Comparison of ENCODE assay signal across 21 mouse cellular contexts in the genomic region with DNA sequence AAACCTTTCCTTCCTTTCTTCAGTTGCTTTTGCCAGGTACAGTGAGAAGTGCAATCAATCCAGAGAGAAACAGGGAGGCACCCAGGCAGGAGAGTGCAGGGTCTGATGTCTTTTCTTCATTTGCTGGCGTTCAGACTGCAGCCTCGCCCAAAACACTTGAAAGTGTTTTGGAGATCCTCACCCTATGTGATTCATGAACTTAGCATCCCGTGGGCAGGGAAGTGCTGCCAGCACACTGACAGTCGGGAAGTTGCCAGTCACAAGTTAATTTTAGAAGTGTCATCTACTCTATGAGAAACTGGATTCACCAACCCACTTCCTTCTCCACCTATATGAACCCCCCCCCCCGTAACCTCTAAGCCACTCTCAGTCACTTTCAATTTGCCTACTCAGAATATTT. TPM values are rescaled to one million over a fixed set of nuclear protein-coding genes. Genes with fewer than 3 reads are reported as not detected.
DNase-seq lines count a peak whose midpoint lies in the region; ATAC-seq and TF ChIP-seq lines count a peak whose summit lies in the region.
"Had no signal": no experiment of that assay in that cellular context is flagged by ENCODE, and none has a peak within 500 bp of the region (broad histone marks: within the 10 kb centered on the region; RNA-seq: fewer than 3 reads in every experiment).

No protein-coding gene starts in this region.

- H3K27ac ChIP-seq in gastrocnemius, adult 2 months, result peak overlapping the region; percentile 60; the same call in 1 of the 2 replicates
- H3K27ac ChIP-seq: hindbrain, embryonic 12.5 days; kidney, postnatal 0 days; layer of hippocampus, adult 2 months; limb, embryonic 13.5 days; liver, embryonic 15.5 days; neural tube, embryonic 13.5 days had no signal

- ATAC-seq in CD4-positive, CD25-positive, alpha-beta regulatory T cell, adult 4 months, result peak; percentile 54
- ATAC-seq: forebrain, embryonic 14.5 days; intestine, embryonic 16.5 days; midbrain, embryonic 16.5 days had no signal

- intact Hi-C loops in gastrocnemius, adult 2 months (cut with DNase I), result no loop called here
- intact Hi-C loops in left cerebral cortex, postnatal 10 days (cut with DNase I), result no loop called here

- no peak for TF ChIP-seq CTCF in gastrocnemius, adult 2 months (IDR thresholded peaks at IDR 0.05)

- DNase-seq in gastrocnemius, adult 2 months, result peak; percentile 70
- no peak for DNase-seq in gastrocnemius, postnatal 4 days (ENCODE audit: low spot score in 2 of 2)
- DNase-seq in left cerebral cortex, adult 18-20 months (ENCODE audit: low spot score in 2 of 2), result peak; percentile 9 to 34
- DNase-seq in left cerebral cortex, postnatal 10 days (ENCODE audit: extremely low spot score in 1 of 2, low spot score in 2 of 2), result no peak
- peak; percentile 53 for DNase-seq in fibroblast of lung, adult 2 months (ENCODE audit: low read depth)
- DNase-seq in cerebellum, adult 11-12 months, result no peak
- no peak for DNase-seq in embryo, embryonic 11 days
- DNase-seq: right cerebral cortex, postnatal 4 days; thymus, adult 2 months had no signal

- H3K4me3 ChIP-seq in gastrocnemius, adult 2 months, result no peak overlapping the region
- H3K4me3 ChIP-seq: hindbrain, embryonic 12.5 days; layer of hippocampus, adult 2 months; limb, embryonic 13.5 days; liver, embryonic 15.5 days; neural tube, embryonic 13.5 days had no signal

RNA-seq across cellular contexts. Expression of a gene that starts 4.5 kb away (rescaled TPM):
- total RNA-seq in gastrocnemius, adult 2 months (2021), result not detected
- under 1 TPM in 1 of 2 experiments, not detected in 1; 0.18 TPM for total RNA-seq in gastrocnemius, postnatal 4 days (2021)
- total RNA-seq in left cerebral cortex, adult 18-20 months (2021), result 1 to 10 TPM; 1.3 to 2.1 TPM
- total RNA-seq in left cerebral cortex, postnatal 10 days (2021), result 1 to 10 TPM; 6.7 to 8.2 TPM
- polyA plus RNA-seq in CD4-positive, CD25-positive, alpha-beta regulatory T cell, adult 4 months (2017; shearing (Covaris generic)), result not detected
- total RNA-seq: granulocyte monocyte progenitor cell, adult 5-6 weeks; MEL had no signal
- polyA plus RNA-seq: forebrain, embryonic 14.5 days; hindbrain, embryonic 12.5 days; limb, embryonic 13.5 days; liver, embryonic 15.5 days had no signal

Comparison
In these comparisons a context has a peak if more than half of its experiments do, and no peak if none do; other contexts are left out.
1. DNase-seq: peak in gastrocnemius, adult 2 months (single experiment), left cerebral cortex, adult 18-20 months (2 of 2) and fibroblast of lung, adult 2 months (single experiment); none in gastrocnemius, postnatal 4 days (0 of 2), left cerebral cortex, postnatal 10 days (0 of 2), cerebellum, adult 11-12 months (single experiment) and embryo, embryonic 11 days (single experiment).